Mouse (Mus musculus) kidney, embryonic 16.5 days (tissue): ENCODE measurements around the gene Bcl10. TPM values are rescaled to one million over a fixed set of nuclear protein-coding genes. Genes with fewer than 3 reads are reported as not detected.

Source experiments
- ATAC-seq: fragments of 200-750 bp; cut with Nextera tagmentation; 2 replicates; pipeline ENCODE4 v1.8.0; 2017; ENCODE audit warnings: moderate TSS enrichment; ENCODE audit not compliant: low FRiP score, low TSS enrichment
- H3K27ac ChIP-seq: fragments of 300-500 bp; sonication (generic); 2 replicates; pipeline ENCODE4 v1.5.1; 2014; ENCODE audit warnings: low read length
- H3K27me3 ChIP-seq: fragments of 300-500 bp; sonication (generic); 2 replicates; pipeline ENCODE4 v1.6.1; 2014; ENCODE audit warnings: low read length, control low read depth, mixed read lengths; ENCODE audit not compliant: insufficient read depth
- H3K36me3 ChIP-seq: fragments of 300-500 bp; sonication (generic); 2 replicates; pipeline ENCODE4 v1.6.1; 2014; ENCODE audit warnings: low read length, control low read depth, mixed read lengths; ENCODE audit not compliant: insufficient read depth
- H3K4me1 ChIP-seq: fragments of 300-500 bp; sonication (generic); 2 replicates; pipeline ENCODE4 v1.6.1; 2014; ENCODE audit warnings: low read length, control low read depth, mixed read lengths; ENCODE audit not compliant: insufficient read depth
- H3K4me2 ChIP-seq: fragments of 300-500 bp; sonication (generic); replicated peaks from 2 replicates; pipeline ENCODE4 v1.6.1; 2014; ENCODE audit warnings: low read depth, low read length
- H3K4me3 ChIP-seq: fragments of 300-500 bp; sonication (generic); 2 replicates; pipeline ENCODE4 v1.5.1; 2014; ENCODE audit warnings: mild to moderate bottlenecking, low read length
- H3K9ac ChIP-seq: fragments of 300-500 bp; sonication (generic); replicated peaks from 2 replicates; pipeline ENCODE4 v1.6.1; 2014; ENCODE audit warnings: low read length
- H3K9me3 ChIP-seq: fragments of 300-500 bp; sonication (generic); 2 replicates; pipeline ENCODE4 v1.6.1; 2016; ENCODE audit warnings: low read length, control low read depth
- WGBS: fragments of 180-500 bp; shearing (Covaris S2); extraction: QIAGEN DNeasy Blood & Tissue Kit; methylation state at CpG from one replicate; pipeline ENCODE4 v1.1.7; 2014; 5-methylcytosine and 5-hydroxymethylcytosine counted together
- polyA plus RNA-seq: library from polyadenylated mRNA; unstranded; fragments of >200 nt; fragmentation: Nextera tagmentation; extraction: Ambion mirVana; gene quantifications from 2 replicates; pipeline ENCODE4 v1.2.1, GENCODE M21; 2015

The Bcl10 gene
- polyA plus RNA-seq, 1 experiment from 2014 or later, result 56.2 TPM

DNA sequence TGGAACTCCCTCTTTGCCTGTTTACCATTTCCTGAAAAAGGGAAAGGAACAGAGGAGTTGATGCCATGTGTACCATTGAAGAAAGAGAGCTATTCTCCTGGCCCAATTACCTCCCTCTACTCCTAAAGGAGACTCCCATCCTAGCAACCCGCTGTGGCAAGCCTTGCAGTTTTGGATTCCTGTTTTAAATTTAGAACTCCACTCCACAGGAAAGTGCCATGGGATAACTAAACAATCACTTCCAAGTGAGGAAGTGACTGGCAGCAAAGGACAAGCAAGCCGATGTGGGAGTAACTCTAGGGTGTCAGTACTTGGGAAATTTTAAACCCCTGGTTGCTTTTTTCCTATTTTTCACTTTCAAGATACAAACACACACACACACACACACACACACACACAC lies 24.1 kb downstream of the Bcl10 start:
- Histone ChIP-seq H3K36me3 (peaks cover 10% of the 10 kb centered on the region), H3K4me2 (no peak overlapping the region), H3K4me3 (no peak overlapping the region), H3K27ac (no peak overlapping the region), H3K9ac (no peak overlapping the region), H3K27me3 (no peaks in the 10 kb centered on the region), H3K9me3 (no peaks in the 10 kb centered on the region), H3K4me1 (peaks cover 15% of the 10 kb centered on the region)
- 47% methylated on average over 2 of the region's 2 CpGs for WGBS
- ATAC-seq, result no peak

GRCm38 (mm10) chr3:145947539-145948204 lies 25.1 kb downstream of the Bcl10 start:
- no peak overlapping the region for H3K4me2 ChIP-seq
- WGBS, result 31% methylated on average over 6 of the region's 6 CpGs
- no peak for ATAC-seq
- no peaks in the 10 kb centered on the region for H3K27me3 ChIP-seq
- peaks cover 12% of the 10 kb centered on the region for H3K4me1 ChIP-seq
- H3K9me3 ChIP-seq, result no peaks in the 10 kb centered on the region
- H3K4me3 ChIP-seq, result no peak overlapping the region
- H3K9ac ChIP-seq, result no peak overlapping the region
- H3K27ac ChIP-seq, result no peak overlapping the region
- H3K36me3 ChIP-seq, result peaks cover 10% of the 10 kb centered on the region

DNA sequence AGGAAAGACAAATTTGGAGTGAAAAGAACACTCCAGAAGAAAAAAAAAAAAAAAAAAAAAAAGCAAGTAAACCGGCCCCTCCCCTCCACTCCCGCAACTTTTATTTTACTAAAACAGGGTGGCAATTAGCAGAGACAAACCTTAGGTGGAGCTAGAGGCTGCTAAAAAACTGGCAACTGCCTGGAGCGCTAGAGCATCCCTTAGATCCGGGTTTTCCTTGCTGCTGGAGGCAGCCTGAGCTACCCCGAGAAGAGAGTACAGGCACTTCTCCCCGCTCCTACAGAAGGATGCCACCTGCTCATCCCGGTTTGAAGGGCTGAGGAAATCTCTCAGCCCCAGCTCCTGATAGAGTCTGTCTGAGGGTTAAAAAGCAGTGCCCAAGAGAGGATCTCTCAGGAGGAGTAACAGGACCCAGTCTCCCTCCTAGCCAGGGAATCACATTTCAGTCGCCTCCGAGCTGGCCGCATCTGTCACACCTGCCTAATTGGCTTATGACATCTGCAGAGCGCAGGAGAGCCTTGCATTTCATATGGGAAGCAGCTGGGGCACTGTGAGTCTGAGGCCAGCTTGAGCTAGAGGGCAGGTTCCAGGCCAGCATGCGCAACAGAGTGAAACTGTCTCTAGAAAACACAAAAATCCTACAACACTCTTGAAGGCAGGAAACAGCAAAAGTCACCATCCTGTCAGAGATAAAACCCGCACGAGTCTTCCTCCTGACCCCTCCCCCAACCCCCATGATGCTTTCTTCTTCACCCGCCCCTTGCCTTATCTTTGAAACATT lies 27.6 kb downstream of the Bcl10 start:
- Histone ChIP-seq H3K4me1 (peaks cover 12% of the 10 kb centered on the region), H3K27me3 (no peaks in the 10 kb centered on the region), H3K36me3 (no peaks in the 10 kb centered on the region), H3K9me3 (no peaks in the 10 kb centered on the region), H3K4me3 (peak overlapping the region; percentile 23), H3K9ac (peak overlapping the region; percentile 44; the same call in 1 of the 2 replicates), H3K27ac (no peak overlapping the region), H3K4me2 (peak overlapping the region; percentile 46)
- WGBS, result 10% methylated on average over 15 of the region's 15 CpGs
- peak; percentile 82 for ATAC-seq

DNA sequence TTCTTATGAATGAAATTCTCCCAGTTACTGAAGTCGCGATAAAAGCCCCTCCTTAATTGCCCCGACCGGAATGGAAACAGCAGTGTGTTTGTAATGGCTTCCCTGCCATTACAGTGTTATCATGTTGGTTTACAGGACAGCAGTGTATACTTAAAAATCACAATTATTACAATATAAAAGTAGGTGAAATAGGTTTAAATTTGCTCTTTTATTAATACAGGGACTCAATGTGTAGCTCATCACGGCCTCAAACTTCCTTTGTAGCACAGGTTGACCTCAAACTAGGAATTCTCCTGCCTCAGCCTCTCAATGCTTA lies 28.2 kb downstream of the Bcl10 start:
- ATAC-seq, result no peak
- H3K27ac ChIP-seq, result no peak overlapping the region
- H3K4me2 ChIP-seq, result peak overlapping the region; percentile 46

DNA sequence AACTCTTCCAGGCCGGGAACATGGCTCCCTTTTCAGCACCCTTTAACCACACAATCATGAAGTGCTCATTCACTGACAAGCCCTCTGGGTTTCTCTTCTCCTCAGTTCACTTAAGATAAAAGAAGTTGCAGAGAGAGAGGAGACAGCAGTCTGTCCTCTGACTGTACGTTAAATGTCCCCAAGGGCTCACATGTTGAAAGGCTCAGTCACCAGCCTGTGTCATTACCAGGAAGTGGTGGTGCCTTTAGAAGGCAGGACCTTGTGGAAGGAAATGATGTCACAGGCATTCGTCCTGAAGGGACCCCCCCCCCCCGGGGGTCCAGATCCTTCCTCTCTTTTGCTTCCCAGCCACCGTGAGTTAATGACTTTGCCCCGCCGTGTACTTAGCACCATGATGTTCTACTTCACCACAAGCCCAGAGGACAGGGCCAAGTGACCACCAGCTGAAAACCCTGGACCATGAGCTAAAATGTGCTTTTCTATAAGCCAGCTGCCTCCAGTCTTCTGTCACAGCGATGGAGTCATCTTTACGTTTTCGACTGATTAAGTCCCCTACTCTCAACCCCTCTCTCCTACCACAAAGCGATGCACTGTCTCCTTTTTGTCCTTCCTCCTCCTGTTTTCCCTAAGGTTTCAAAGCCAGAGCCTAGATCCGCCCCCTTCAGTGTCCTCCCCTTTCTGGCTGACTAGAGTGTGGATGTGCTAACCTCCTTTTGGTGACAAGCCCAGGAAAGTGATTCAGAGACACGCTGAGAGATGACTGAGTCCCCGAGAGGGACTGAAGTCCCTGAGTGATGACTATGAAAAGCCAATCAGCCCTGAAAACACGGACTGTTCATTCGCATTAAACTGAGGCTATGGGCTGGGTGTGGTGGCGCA lies 28.9 kb downstream of the Bcl10 start:
- Histone ChIP-seq H3K9ac (no peak overlapping the region), H3K36me3 (no peaks in the 10 kb centered on the region), H3K27me3 (no peaks in the 10 kb centered on the region), H3K9me3 (no peaks in the 10 kb centered on the region), H3K4me2 (no peak overlapping the region), H3K4me1 (peaks cover 12% of the 10 kb centered on the region), H3K27ac (no peak overlapping the region), H3K4me3 (no peak overlapping the region)
- WGBS, result 71% methylated on average over 17 of the region's 17 CpGs
- no peak for ATAC-seq

More for the DNA sequence above, 28.2 kb downstream of the Bcl10 start:
- Histone ChIP-seq H3K4me1 (peaks cover 12% of the 10 kb centered on the region), H3K36me3 (no peaks in the 10 kb centered on the region), H3K9me3 (no peaks in the 10 kb centered on the region), H3K27me3 (no peaks in the 10 kb centered on the region), H3K9ac (no peak overlapping the region), H3K4me3 (no peak overlapping the region)
- WGBS, result 42% methylated on average over 5 of the region's 5 CpGs

DNA sequence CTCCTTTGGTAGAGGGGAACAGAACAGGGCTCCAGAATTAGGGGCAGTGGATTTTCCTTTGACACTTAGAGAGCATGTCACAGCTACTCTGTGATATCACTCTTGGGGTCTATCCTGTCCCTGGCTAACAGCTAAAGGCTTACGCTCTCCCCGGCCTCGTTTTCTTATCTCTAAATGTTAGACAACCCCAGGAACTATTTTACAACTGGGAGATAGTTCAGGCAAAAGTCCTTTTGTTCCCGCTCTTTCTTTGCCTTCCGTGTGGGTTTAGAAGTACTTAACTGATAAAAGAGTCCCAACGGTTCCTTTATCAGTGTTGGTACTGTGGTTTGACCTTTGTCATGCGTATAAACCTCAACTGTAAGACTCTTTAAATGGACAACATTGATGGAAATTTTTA lies 30.3 kb downstream of the Bcl10 start:
- H3K36me3 ChIP-seq, result no peaks in the 10 kb centered on the region
- H3K4me2 ChIP-seq, result no peak overlapping the region
- no peak for ATAC-seq
- no peak overlapping the region for H3K9ac ChIP-seq
- H3K4me3 ChIP-seq, result no peak overlapping the region
- WGBS, result 84% methylated on average over 7 of the region's 7 CpGs
- peaks cover 5% of the 10 kb centered on the region; the same call in 1 of the 2 replicates for H3K9me3 ChIP-seq
- H3K4me1 ChIP-seq, result peaks cover 12% of the 10 kb centered on the region
- no peaks in the 10 kb centered on the region for H3K27me3 ChIP-seq
- H3K27ac ChIP-seq, result no peak overlapping the region

DNA sequence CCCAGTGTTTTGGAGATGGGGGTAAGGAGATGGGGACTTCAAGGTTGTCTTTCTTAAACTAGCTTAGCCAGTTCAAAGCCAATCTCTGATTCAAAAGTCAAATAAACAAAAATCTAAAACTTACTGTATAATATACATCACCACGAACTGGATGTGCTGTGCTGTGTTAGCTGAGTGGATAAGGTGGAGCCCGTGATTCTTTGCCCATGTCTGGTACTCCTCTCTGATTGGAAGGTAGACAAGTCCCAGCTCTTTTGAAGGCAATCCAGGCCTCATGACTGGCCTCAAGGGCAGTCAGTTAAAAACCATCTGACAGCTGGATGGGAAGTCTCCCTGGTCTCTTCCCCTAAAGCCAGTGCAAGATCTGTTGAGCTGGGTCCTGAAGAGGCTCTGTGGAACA lies 30.8 kb downstream of the Bcl10 start:
- no peak overlapping the region for H3K4me3 ChIP-seq
- no peak overlapping the region for H3K4me2 ChIP-seq
- H3K36me3 ChIP-seq, result no peaks in the 10 kb centered on the region
- H3K27ac ChIP-seq, result no peak overlapping the region
- no peaks in the 10 kb centered on the region for H3K27me3 ChIP-seq
- H3K9me3 ChIP-seq, result peaks cover 10% of the 10 kb centered on the region; the same call in 1 of the 2 replicates
- H3K4me1 ChIP-seq, result peaks cover 12% of the 10 kb centered on the region
- no peak overlapping the region for H3K9ac ChIP-seq
- WGBS, result 82% methylated on average over 2 of the region's 2 CpGs
- ATAC-seq, result no peak

DNA sequence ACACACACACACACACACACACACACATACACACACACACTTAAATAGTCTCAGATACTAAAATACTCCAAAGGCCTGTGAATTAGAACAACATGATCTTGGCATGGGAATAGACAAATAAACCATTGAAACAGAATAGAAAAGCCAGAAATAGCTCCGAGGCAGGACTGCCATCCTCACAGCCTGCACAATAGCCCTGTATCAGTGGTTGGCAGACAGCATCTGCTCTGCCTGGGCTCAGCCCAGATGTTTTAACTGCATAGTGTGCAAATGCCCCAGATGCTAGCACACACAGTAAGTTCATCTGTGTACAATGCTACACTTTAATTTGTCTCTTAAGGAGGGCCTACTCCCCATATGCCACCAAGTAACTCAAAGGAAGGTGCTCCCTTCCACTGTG lies 37.2 kb downstream of the Bcl10 start:
- H3K27me3 ChIP-seq, result peaks cover 12% of the 10 kb centered on the region
- H3K9ac ChIP-seq, result no peak overlapping the region
- no peak overlapping the region for H3K4me2 ChIP-seq
- ATAC-seq, result no peak
- peaks cover 12% of the 10 kb centered on the region; the same call in 1 of the 2 replicates for H3K9me3 ChIP-seq
- no peak overlapping the region for H3K27ac ChIP-seq
- peaks cover 20% of the 10 kb centered on the region for H3K4me1 ChIP-seq
- H3K4me3 ChIP-seq, result no peak overlapping the region
- H3K36me3 ChIP-seq, result no peaks in the 10 kb centered on the region
- WGBS, result 73% methylated on average over 1 of the region's 1 CpGs

- 20% methylated on average over 9 of the region's 9 CpGs for WGBS
- no peak for ATAC-seq
- Histone ChIP-seq H3K27ac (no peak overlapping the region), H3K4me1 (peaks cover 23% of the 10 kb centered on the region), H3K4me3 (no peak overlapping the region), H3K9me3 (peaks cover 12% of the 10 kb centered on the region; the same call in 1 of the 2 replicates), H3K9ac (no peak overlapping the region), H3K4me2 (no peak overlapping the region), H3K36me3 (no peaks in the 10 kb centered on the region), H3K27me3 (peaks cover 12% of the 10 kb centered on the region)
These were observed 39.8 kb downstream of the Bcl10 start for GRCm38 (mm10) chr3:145962411-145962810.
